Comparison of ENCODE assay signal across 1 mouse cellular context in genomic region chr6:115279639-115280038, GRCm38 (mm10).
TF ChIP-seq lines count a peak whose summit lies in the region.

No protein-coding gene starts in this region.

TF ChIP-seq in CH12.LX, 34 proteins besides CTCF, POLR2A, EP300 and RAD21:
- TF ChIP-seq ZC3H11A (IDR thresholded peaks at IDR 0.05; ENCODE audit: low read depth, low read length), result no peak
- peak; percentile 37; the same call in 1 of the 2 replicates for TF ChIP-seq TCF12 (IDR thresholded peaks at IDR 0.05; ENCODE audit: low read depth, low read length)
- 0 out of 2 replicates have a peak, but pooled peaks have one; percentile 60 for TF ChIP-seq CHD1 (IDR thresholded peaks at IDR 0.05; ENCODE audit: low read depth, low read length)
- TF ChIP-seq CHD2 (IDR thresholded peaks at IDR 0.05; ENCODE audit: low read length), result no peak
TF ChIP-seq in CH12.LX: peak in this region for 2.
